Mouse (Mus musculus) kidney, adult 2 months (tissue): Measurements from ENCODE around the gene Krtap3-2.

Experiments
- CTCF ChIP-seq: fragments of 200-500 bp; conservative IDR thresholded peaks from 2 replicates; pipeline ENCODE4 v1.5.1; 2011; ENCODE audit warnings: low read depth, mild to moderate bottlenecking, control low read depth, low read length, moderate library complexity, mixed read lengths; ENCODE audit not compliant: insufficient read depth, insufficient read length
- POLR2A ChIP-seq: fragments of 200-500 bp; IDR thresholded peaks from one replicate; pipeline ENCODE4 v1.6.1; 2011; ENCODE audit warnings: low read depth, low read length, control low read depth

- TF ChIP-seq CTCF (no peak), POLR2A (no peak)
These were observed 24.0 kb upstream of the Krtap3-2 start, which contains the start of gene Krtap1-5 for GRCm38 (mm10) chr11:99580636-99581035.
